Mouse (Mus musculus) lung, embryonic 14.5 days (tissue): Measurements from ENCODE around the gene Cryl1. TPM values are rescaled to one million over a fixed set of nuclear protein-coding genes. Genes with fewer than 3 reads are reported as not detected.

Experiments used
- ATAC-seq: fragments of 200-750 bp; cut with Nextera tagmentation; 2 replicates; pipeline ENCODE4 v1.8.0; 2017; ENCODE audit warnings: mild to moderate bottlenecking, moderate TSS enrichment, moderate library complexity; ENCODE audit not compliant: insufficient read depth
- DNase-seq: peaks from one replicate; pipeline ENCODE4 v3.0.0-alpha.2; 2015
- H3K27ac ChIP-seq: fragments of 300-500 bp; sonication (generic); 2 replicates; pipeline ENCODE4 v1.5.1; 2014; ENCODE audit warnings: low read depth, mild to moderate bottlenecking, moderate library complexity
- H3K27me3 ChIP-seq: fragments of 300-500 bp; sonication (generic); 2 replicates; pipeline ENCODE4 v1.6.1; 2014; ENCODE audit warnings: low read length, control low read depth; ENCODE audit not compliant: insufficient read depth
- H3K36me3 ChIP-seq: fragments of 300-500 bp; sonication (generic); 2 replicates; pipeline ENCODE4 v1.6.1; 2014; ENCODE audit warnings: control low read depth; ENCODE audit not compliant: insufficient read depth
- H3K4me1 ChIP-seq: fragments of 300-500 bp; sonication (generic); 2 replicates; pipeline ENCODE4 v1.6.1; 2014; ENCODE audit warnings: antibody characterized with exemption, control low read depth; ENCODE audit not compliant: insufficient read depth
- H3K4me2 ChIP-seq: fragments of 300-500 bp; sonication (generic); 2 replicates; pipeline ENCODE4 v1.6.1; 2014; ENCODE audit warnings: mild to moderate bottlenecking
- H3K4me3 ChIP-seq: fragments of 300-500 bp; sonication (generic); 2 replicates; pipeline ENCODE4 v1.5.1; 2014; ENCODE audit warnings: low read depth, low read length
- H3K9ac ChIP-seq: fragments of 300-500 bp; sonication (generic); 2 replicates; pipeline ENCODE4 v1.6.1; 2014
- H3K9me3 ChIP-seq: fragments of 300-500 bp; sonication (generic); 2 replicates; pipeline ENCODE4 v1.6.1; 2016; ENCODE audit warnings: low read depth, low read length, control low read depth
- CTCF ChIP-seq: IDR thresholded peaks from 2 replicates; pipeline ENCODE4 v1.5.1; 2016; ENCODE audit warnings: antibody characterized with exemption, low read depth
- WGBS: fragments of 180-500 bp; shearing (Covaris S2); extraction: QIAGEN DNeasy Blood & Tissue Kit; methylation state at CpG from one replicate; pipeline ENCODE4 v1.1.7; 2014; 5-methylcytosine and 5-hydroxymethylcytosine counted together
- polyA plus RNA-seq: library from polyadenylated mRNA; unstranded; fragments of >200 nt; fragmentation: Nextera tagmentation; extraction: Ambion mirVana; gene quantifications from 2 replicates; pipeline ENCODE4 v1.2.1, GENCODE M21; 2014

Gene Cryl1
- polyA plus RNA-seq, 1 experiment from 2014 or later: 21.3 TPM

GRCm38 (mm10) chr14:57271861-57272260, 126.5 kb downstream of the Cryl1 start:
- no peak overlapping the region for H3K4me3 ChIP-seq
- DNase-seq (no peak), ATAC-seq (no peak)
- no peaks in the 10 kb centered on the region for H3K36me3 ChIP-seq
- H3K9me3 ChIP-seq: no peaks in the 10 kb centered on the region
- H3K4me1 ChIP-seq: no peaks in the 10 kb centered on the region
- no peaks in the 10 kb centered on the region for H3K27me3 ChIP-seq
- TF ChIP-seq CTCF: no peak
- no peak overlapping the region for H3K27ac ChIP-seq
- 63% methylated on average over 1 of the region's 1 CpGs for WGBS
- no peak overlapping the region for H3K9ac ChIP-seq
- no peak overlapping the region for H3K4me2 ChIP-seq

GRCm38 (mm10) chr14:57268900-57269299, 129.4 kb downstream of the Cryl1 start:
- Histone ChIP-seq H3K9me3 (no peaks in the 10 kb centered on the region), H3K4me2 (no peak overlapping the region), H3K27me3 (no peaks in the 10 kb centered on the region), H3K9ac (no peak overlapping the region), H3K4me3 (no peak overlapping the region), H3K36me3 (no peaks in the 10 kb centered on the region), H3K4me1 (no peaks in the 10 kb centered on the region), H3K27ac (no peak overlapping the region)
- DNase-seq (no peak), ATAC-seq (no peak)
- 81% methylated on average over 3 of the region's 3 CpGs for WGBS
- no peak for TF ChIP-seq CTCF

GRCm38 (mm10) chr14:57268344-57268743, 130.0 kb downstream of the Cryl1 start:
- ATAC-seq (no peak), DNase-seq (no peak)
- Histone ChIP-seq H3K27me3 (no peaks in the 10 kb centered on the region), H3K27ac (no peak overlapping the region), H3K4me1 (no peaks in the 10 kb centered on the region), H3K9ac (no peak overlapping the region), H3K4me2 (no peak overlapping the region), H3K4me3 (no peak overlapping the region), H3K36me3 (no peaks in the 10 kb centered on the region), H3K9me3 (no peaks in the 10 kb centered on the region)
- 78% methylated on average over 3 of the region's 3 CpGs for WGBS
- no peak for TF ChIP-seq CTCF

GRCm38 (mm10) chr14:57263943-57264342, 134.4 kb downstream of the Cryl1 start:
- Histone ChIP-seq H3K4me3 (no peak overlapping the region), H3K27me3 (no peaks in the 10 kb centered on the region; the same call in 1 of the 2 replicates), H3K27ac (no peak overlapping the region), H3K9me3 (no peaks in the 10 kb centered on the region), H3K9ac (no peak overlapping the region), H3K4me2 (no peak overlapping the region), H3K36me3 (no peaks in the 10 kb centered on the region), H3K4me1 (no peaks in the 10 kb centered on the region)
- no peak for TF ChIP-seq CTCF
- no peak for DNase-seq
- no peak for ATAC-seq
- WGBS: 66% methylated on average over 10 of the region's 10 CpGs

GRCm38 (mm10) chr14:57259341-57259740, 139.0 kb downstream of the Cryl1 start:
- Histone ChIP-seq H3K9me3 (no peaks in the 10 kb centered on the region), H3K4me1 (no peaks in the 10 kb centered on the region), H3K27me3 (no peaks in the 10 kb centered on the region; the same call in 1 of the 2 replicates), H3K9ac (no peak overlapping the region), H3K27ac (no peak overlapping the region), H3K4me2 (no peak overlapping the region), H3K4me3 (no peak overlapping the region), H3K36me3 (no peaks in the 10 kb centered on the region)
- 79% methylated on average over 8 of the region's 8 CpGs for WGBS
- ATAC-seq: no peak
- no peak for TF ChIP-seq CTCF
- DNase-seq: no peak

- Histone ChIP-seq H3K9ac (no peak overlapping the region), H3K4me3 (no peak overlapping the region), H3K27ac (no peak overlapping the region), H3K27me3 (no peaks in the 10 kb centered on the region), H3K4me2 (no peak overlapping the region), H3K36me3 (no peaks in the 10 kb centered on the region), H3K9me3 (no peaks in the 10 kb centered on the region), H3K4me1 (no peaks in the 10 kb centered on the region)
- DNase-seq (no peak), ATAC-seq (no peak)
- TF ChIP-seq CTCF: no peak
- 62% methylated on average over 3 of the region's 3 CpGs for WGBS
These were observed 149.7 kb downstream of the Cryl1 start for GRCm38 (mm10) chr14:57248661-57249060.

GRCm38 (mm10) chr14:57246575-57246974, 151.8 kb downstream of the Cryl1 start:
- Histone ChIP-seq H3K27ac (no peak overlapping the region), H3K4me1 (no peaks in the 10 kb centered on the region), H3K36me3 (no peaks in the 10 kb centered on the region), H3K9ac (no peak overlapping the region), H3K27me3 (no peaks in the 10 kb centered on the region), H3K4me2 (no peak overlapping the region), H3K4me3 (no peak overlapping the region), H3K9me3 (no peaks in the 10 kb centered on the region)
- DNase-seq (no peak), ATAC-seq (no peak)
- WGBS: 59% methylated on average over 6 of the region's 6 CpGs
- TF ChIP-seq CTCF: no peak

GRCm38 (mm10) chr14:57242978-57243377, 155.4 kb downstream of the Cryl1 start:
- Histone ChIP-seq H3K36me3 (no peaks in the 10 kb centered on the region), H3K27me3 (no peaks in the 10 kb centered on the region), H3K4me3 (no peak overlapping the region), H3K9me3 (no peaks in the 10 kb centered on the region), H3K27ac (no peak overlapping the region), H3K4me2 (no peak overlapping the region), H3K9ac (no peak overlapping the region), H3K4me1 (no peaks in the 10 kb centered on the region)
- WGBS: 53% methylated on average over 5 of the region's 5 CpGs
- ATAC-seq (no peak), DNase-seq (no peak)
- TF ChIP-seq CTCF: no peak
